Mouse (Mus musculus) small intestine, adult 2 months (tissue): ENCODE measurements around the gene Gtf2a1.

Source experiments
- CTCF ChIP-seq: fragments of 200-500 bp; IDR thresholded peaks from 2 replicates; pipeline ENCODE4 v1.5.1; 2012; ENCODE audit warnings: low read depth, mild to moderate bottlenecking, control low read depth, inconsistent platforms, low read length, moderate library complexity, mixed read lengths; ENCODE audit not compliant: insufficient replicate concordance, insufficient read length; ENCODE audit errors: extremely low read depth
- POLR2A ChIP-seq: fragments of 200-500 bp; IDR thresholded peaks from 2 replicates; pipeline ENCODE4 v1.6.1; 2012; ENCODE audit warnings: low read depth, mild to moderate bottlenecking, control low read depth, inconsistent platforms, low read length, moderate library complexity

DNA sequence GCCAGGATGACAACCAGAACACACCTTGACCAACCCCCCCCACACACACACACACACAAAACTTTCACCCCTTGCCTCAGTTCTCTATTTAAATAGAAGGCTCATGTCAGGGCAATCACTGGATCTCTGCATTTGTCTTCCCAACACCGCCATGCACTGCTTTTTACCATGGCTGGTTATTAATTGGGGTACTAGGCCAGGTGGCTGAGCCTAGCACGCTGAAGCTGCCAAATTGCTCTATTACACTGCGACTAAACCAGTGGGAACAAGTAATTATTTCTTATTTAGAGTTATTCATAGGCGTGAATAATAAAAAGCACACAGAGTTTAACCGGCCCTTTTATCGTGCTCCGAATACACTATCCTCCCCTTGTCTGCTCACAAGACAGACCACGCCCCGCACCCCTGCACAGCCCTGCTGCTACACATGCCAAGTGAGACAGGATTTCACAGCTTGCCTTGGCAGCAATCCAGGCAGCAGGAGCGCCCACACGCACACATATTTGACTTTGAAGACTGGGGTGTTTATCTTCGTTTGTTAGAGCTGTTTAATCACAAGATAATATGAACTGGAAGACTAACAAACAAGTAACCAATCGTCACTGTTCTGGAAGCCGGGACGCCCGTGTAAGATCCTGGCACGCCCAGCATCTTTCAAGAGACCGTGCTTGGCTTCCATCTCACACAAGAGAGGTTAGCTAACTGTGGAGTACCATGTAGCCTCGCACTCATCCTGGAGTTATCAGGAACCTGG, 38.3 kb downstream of the Gtf2a1 start:
- no peak for TF ChIP-seq CTCF
- no peak for TF ChIP-seq POLR2A
